Mouse (Mus musculus): ENCODE results near the gene Ttc28. TPM values are rescaled to one million over a fixed set of nuclear protein-coding genes. Genes with fewer than 3 reads are reported as not detected.
"Not testable (repeated sequence)": the region's sequence is repeated elsewhere in the genome, so short reads cannot be mapped to it uniquely, and the experiment has no call there.

Ttc28 gene
- polyA plus RNA-seq, 1 experiment = 4.8 TPM

- Histone ChIP-seq H3K4me1 (replicated peaks; ENCODE audit: control insufficient read depth, insufficient read depth, low read length) (no peaks in the 10 kb centered on the region), H3K4me3 (ENCODE audit: control insufficient read depth, insufficient read depth, low read length) (no peak overlapping the region), H3K27ac (ENCODE audit: control insufficient read depth, insufficient read depth, low read length) (no peak overlapping the region), H3K36me3 (ENCODE audit: control insufficient read depth, insufficient read depth, low read length) (peaks cover 5% of the 10 kb centered on the region), H3K27me3 (ENCODE audit: control insufficient read depth, insufficient read depth, low read length) (no peaks in the 10 kb centered on the region)
- no peak for DNase-seq
- TF ChIP-seq CTCF (IDR thresholded peaks at IDR 0.05; ENCODE audit: borderline replicate concordance, control insufficient read depth, extremely low read depth, insufficient read depth, low read length, poor library complexity) (no peak), POLR2A (IDR thresholded peaks at IDR 0.05; ENCODE audit: control insufficient read depth, extremely low read depth, insufficient read depth, low read length, poor library complexity) (no peak)
- WGBS = 95% methylated on average over 4 of the region's 4 CpGs
Measured at GRCm38 (mm10) chr5:110868460-110868859, 11.1 kb upstream of the Ttc28 start.

- Histone ChIP-seq H3K4me3 (ENCODE audit: control insufficient read depth, insufficient read depth, low read length) (no peak overlapping the region), H3K27me3 (ENCODE audit: control insufficient read depth, insufficient read depth, low read length) (no peaks in the 10 kb centered on the region), H3K36me3 (ENCODE audit: control insufficient read depth, insufficient read depth, low read length) (peaks cover 5% of the 10 kb centered on the region), H3K27ac (ENCODE audit: control insufficient read depth, insufficient read depth, low read length) (no peak overlapping the region), H3K4me1 (replicated peaks; ENCODE audit: control insufficient read depth, insufficient read depth, low read length) (no peaks in the 10 kb centered on the region)
- TF ChIP-seq CTCF (IDR thresholded peaks at IDR 0.05; ENCODE audit: borderline replicate concordance, control insufficient read depth, extremely low read depth, insufficient read depth, low read length, poor library complexity) = no peak
- no peak for TF ChIP-seq POLR2A (IDR thresholded peaks at IDR 0.05; ENCODE audit: control insufficient read depth, extremely low read depth, insufficient read depth, low read length, poor library complexity)
- no peak for DNase-seq
- WGBS = 91% methylated on average over 8 of the region's 8 CpGs
Measured at GRCm38 (mm10) chr5:110869242-110869669, 10.3 kb upstream of the Ttc28 start.

GRCm38 (mm10) chr5:110873160-110873559 lies 6.4 kb upstream of the Ttc28 start:
- Histone ChIP-seq H3K27me3 (ENCODE audit: control insufficient read depth, insufficient read depth, low read length) (no peaks in the 10 kb centered on the region), H3K27ac (ENCODE audit: control insufficient read depth, insufficient read depth, low read length) (no peak overlapping the region), H3K36me3 (ENCODE audit: control insufficient read depth, insufficient read depth, low read length) (no peaks in the 10 kb centered on the region), H3K4me3 (ENCODE audit: control insufficient read depth, insufficient read depth, low read length) (no peak overlapping the region), H3K4me1 (replicated peaks; ENCODE audit: control insufficient read depth, insufficient read depth, low read length) (no peaks in the 10 kb centered on the region)
- WGBS = 97% methylated on average over 6 of the region's 6 CpGs
- DNase-seq = no peak
- TF ChIP-seq CTCF (IDR thresholded peaks at IDR 0.05; ENCODE audit: borderline replicate concordance, control insufficient read depth, extremely low read depth, insufficient read depth, low read length, poor library complexity) (no peak), POLR2A (IDR thresholded peaks at IDR 0.05; ENCODE audit: control insufficient read depth, extremely low read depth, insufficient read depth, low read length, poor library complexity) (no peak)

DNA sequence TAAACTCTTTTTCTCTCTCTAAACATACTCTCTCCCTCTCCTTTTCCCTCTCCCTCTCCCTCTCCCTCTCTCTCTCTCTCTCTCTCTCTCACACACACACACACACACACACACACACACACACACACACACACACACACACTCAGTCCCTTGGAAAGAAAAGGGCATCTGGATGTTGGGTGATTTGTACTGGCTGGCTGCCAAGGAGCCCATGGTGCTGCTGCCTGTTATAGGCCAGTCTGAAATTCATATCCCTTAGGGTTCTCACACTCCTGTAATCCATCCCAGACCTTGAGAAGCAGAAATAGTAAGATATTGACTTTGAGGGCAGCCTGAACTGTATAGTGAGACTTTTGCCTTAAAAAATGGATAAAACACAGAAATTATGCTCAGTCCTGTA lies 4.9 kb upstream of the Ttc28 start:
- H3K36me3 ChIP-seq (ENCODE audit: control insufficient read depth, insufficient read depth, low read length) = no peaks in the 10 kb centered on the region
- no peak for TF ChIP-seq POLR2A (IDR thresholded peaks at IDR 0.05; ENCODE audit: control insufficient read depth, extremely low read depth, insufficient read depth, low read length, poor library complexity)
- TF ChIP-seq CTCF (IDR thresholded peaks at IDR 0.05; ENCODE audit: borderline replicate concordance, control insufficient read depth, extremely low read depth, insufficient read depth, low read length, poor library complexity) = no peak
- no peak for DNase-seq

DNA sequence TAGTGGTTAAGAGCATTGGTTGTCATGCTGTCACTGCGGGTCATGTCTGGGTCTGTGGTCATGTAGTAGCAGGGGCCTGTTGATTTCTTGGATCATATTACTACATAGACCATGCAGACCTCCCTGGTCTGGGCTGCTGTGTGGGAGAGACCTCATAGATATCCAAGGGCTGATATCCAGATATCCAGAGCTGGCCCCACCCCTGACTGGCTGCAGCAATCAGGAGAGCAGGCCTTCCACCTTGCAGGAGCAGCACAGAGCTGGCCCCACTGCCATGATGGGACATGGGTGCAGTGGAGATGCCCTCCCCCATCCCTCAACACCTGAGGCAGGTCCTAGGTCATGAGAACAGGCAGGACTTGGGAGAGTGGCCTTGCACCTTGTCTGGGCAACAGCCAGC lies 4.3 kb upstream of the Ttc28 start:
- H3K36me3 ChIP-seq (ENCODE audit: control insufficient read depth, insufficient read depth, low read length) = no peaks in the 10 kb centered on the region
- H3K27me3 ChIP-seq (ENCODE audit: control insufficient read depth, insufficient read depth, low read length) = no peaks in the 10 kb centered on the region
- TF ChIP-seq POLR2A (IDR thresholded peaks at IDR 0.05; ENCODE audit: control insufficient read depth, extremely low read depth, insufficient read depth, low read length, poor library complexity) (no peak), CTCF (IDR thresholded peaks at IDR 0.05; ENCODE audit: borderline replicate concordance, control insufficient read depth, extremely low read depth, insufficient read depth, low read length, poor library complexity) (no peak)
- DNase-seq = no peak
- no peak overlapping the region for H3K4me3 ChIP-seq (ENCODE audit: control insufficient read depth, insufficient read depth, low read length)
- no peak overlapping the region for H3K27ac ChIP-seq (ENCODE audit: control insufficient read depth, insufficient read depth, low read length)
- 100% methylated on average over 1 of the region's 1 CpGs for WGBS
- H3K4me1 ChIP-seq (replicated peaks; ENCODE audit: control insufficient read depth, insufficient read depth, low read length) = peaks cover 3% of the 10 kb centered on the region

More for the DNA sequence above, 4.9 kb upstream of the Ttc28 start:
- H3K27ac ChIP-seq (ENCODE audit: control insufficient read depth, insufficient read depth, low read length) = no peak overlapping the region
- H3K4me1 ChIP-seq (replicated peaks; ENCODE audit: control insufficient read depth, insufficient read depth, low read length) = peaks cover 3% of the 10 kb centered on the region
- no peaks in the 10 kb centered on the region for H3K27me3 ChIP-seq (ENCODE audit: control insufficient read depth, insufficient read depth, low read length)
- H3K4me3 ChIP-seq (ENCODE audit: control insufficient read depth, insufficient read depth, low read length) = no peak overlapping the region

GRCm38 (mm10) chr5:110877666-110878505 lies 1.7 kb upstream of the Ttc28 start:
- H3K4me1 ChIP-seq (replicated peaks; ENCODE audit: control insufficient read depth, insufficient read depth, low read length) = peaks cover 3% of the 10 kb centered on the region
- H3K4me3 ChIP-seq (ENCODE audit: control insufficient read depth, insufficient read depth, low read length) = no peak overlapping the region
- no peak for DNase-seq
- TF ChIP-seq POLR2A (IDR thresholded peaks at IDR 0.05; ENCODE audit: control insufficient read depth, extremely low read depth, insufficient read depth, low read length, poor library complexity) = no peak
- no peak for TF ChIP-seq CTCF (IDR thresholded peaks at IDR 0.05; ENCODE audit: borderline replicate concordance, control insufficient read depth, extremely low read depth, insufficient read depth, low read length, poor library complexity)
- H3K36me3 ChIP-seq (ENCODE audit: control insufficient read depth, insufficient read depth, low read length) = no peaks in the 10 kb centered on the region
- WGBS = 99% methylated on average over 5 of the region's 5 CpGs
- no peak overlapping the region for H3K27ac ChIP-seq (ENCODE audit: control insufficient read depth, insufficient read depth, low read length)
- H3K27me3 ChIP-seq (ENCODE audit: control insufficient read depth, insufficient read depth, low read length) = no peaks in the 10 kb centered on the region

DNA sequence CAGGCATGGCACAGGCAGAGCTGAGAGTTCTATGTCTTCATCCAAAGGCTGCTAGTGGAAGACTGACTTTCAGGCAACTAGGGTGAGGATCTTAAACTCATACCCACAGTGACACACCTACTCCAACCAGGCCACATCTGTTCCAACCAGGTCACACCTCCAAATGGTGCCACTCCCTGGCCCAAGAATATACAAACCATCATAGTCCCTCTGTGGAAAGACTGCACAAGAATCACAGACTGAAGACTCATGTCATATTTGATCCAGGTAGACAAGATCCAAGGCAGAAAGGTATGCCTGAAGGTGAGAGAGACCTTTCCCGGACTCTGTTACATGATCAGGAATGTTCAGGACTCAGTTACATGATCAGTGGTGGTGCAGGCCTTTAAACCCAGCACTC lies 1.1 kb upstream of the Ttc28 start:
- DNase-seq; H3K4me3 ChIP-seq (ENCODE audit: control insufficient read depth, insufficient read depth, low read length); H3K27ac ChIP-seq (ENCODE audit: control insufficient read depth, insufficient read depth, low read length); H3K27me3 ChIP-seq (ENCODE audit: control insufficient read depth, insufficient read depth, low read length); H3K4me1 ChIP-seq (replicated peaks; ENCODE audit: control insufficient read depth, insufficient read depth, low read length); H3K36me3 ChIP-seq (ENCODE audit: control insufficient read depth, insufficient read depth, low read length): not testable (repeated sequence)
- 100% methylated on average over 1 of the region's 1 CpGs for WGBS
